In the genomic region with DNA sequence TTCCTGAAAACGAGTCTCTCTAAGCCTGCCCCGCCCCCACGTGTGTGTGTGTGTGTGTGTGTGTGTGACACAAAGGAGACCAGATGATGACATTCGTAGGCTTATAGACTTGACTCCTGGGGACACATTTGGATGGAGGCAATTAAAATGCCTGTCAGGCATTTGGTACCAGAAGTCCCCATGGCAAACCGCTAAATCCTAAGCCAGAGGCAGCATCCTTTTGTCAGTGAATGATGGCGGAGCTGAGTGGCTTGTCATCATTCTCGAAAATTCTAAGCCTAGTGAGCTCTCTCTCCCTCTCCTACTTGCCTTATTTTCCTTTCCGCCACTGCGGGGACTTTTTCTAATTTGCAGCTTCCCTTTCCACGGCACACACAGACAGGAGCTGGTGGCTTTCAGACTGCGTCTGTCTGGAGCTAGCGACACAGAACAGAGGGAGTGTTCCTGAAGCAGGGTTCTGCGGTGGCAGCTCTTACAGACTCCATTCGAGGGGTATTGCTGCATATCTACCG, we compare ENCODE assay signal across 9 mouse cellular contexts.
DNase-seq lines count a peak whose midpoint lies in the region; ATAC-seq lines count a peak whose summit lies in the region.
"Had no signal": no experiment of that assay in that cellular context is flagged by ENCODE, and none has a peak within 500 bp of the region (broad histone marks: within the 10 kb centered on the region; RNA-seq: fewer than 3 reads in every experiment).

No protein-coding gene starts in this region.

- H3K27me3 ChIP-seq in heart, embryonic 13.5 days (replicated peaks) = no peaks in the 10 kb centered on the region
- H3K27me3 ChIP-seq in heart, embryonic 10.5 days (ENCODE audit: insufficient read depth, poor library complexity, severe bottlenecking) = no peaks in the 10 kb centered on the region
- H3K27me3 ChIP-seq in embryonic facial prominence, embryonic 12.5 days = no peaks in the 10 kb centered on the region
- no peaks in the 10 kb centered on the region for H3K27me3 ChIP-seq in limb, embryonic 15.5 days

- H3K36me3 ChIP-seq in heart, embryonic 13.5 days = no peaks in the 10 kb centered on the region
- H3K36me3 ChIP-seq in heart, embryonic 10.5 days = no peaks in the 10 kb centered on the region
- no peaks in the 10 kb centered on the region for H3K36me3 ChIP-seq in embryonic facial prominence, embryonic 12.5 days
- no peaks in the 10 kb centered on the region for H3K36me3 ChIP-seq in limb, embryonic 15.5 days

- H3K4me3 ChIP-seq in heart, embryonic 13.5 days = no peak overlapping the region
- no peak overlapping the region for H3K4me3 ChIP-seq in heart, embryonic 10.5 days
- peak overlapping the region; percentile 19; the same call in 1 of the 2 replicates for H3K4me3 ChIP-seq in embryonic facial prominence, embryonic 12.5 days
- H3K4me3 ChIP-seq in limb, embryonic 15.5 days = peak overlapping the region; percentile 17; the same call in 1 of the 2 replicates
- H3K4me3 ChIP-seq: erythroblast, embryonic 14.5 days had no signal

- H3K9ac ChIP-seq in heart, embryonic 13.5 days = no peak overlapping the region
- H3K9ac ChIP-seq in embryonic facial prominence, embryonic 12.5 days = no peak overlapping the region
- H3K9ac ChIP-seq in limb, embryonic 15.5 days = no peak overlapping the region

- no peaks in the 10 kb centered on the region for H3K9me3 ChIP-seq in heart, embryonic 13.5 days
- no peaks in the 10 kb centered on the region for H3K9me3 ChIP-seq in heart, embryonic 10.5 days
- no peaks in the 10 kb centered on the region for H3K9me3 ChIP-seq in embryonic facial prominence, embryonic 12.5 days
- H3K9me3 ChIP-seq in limb, embryonic 15.5 days = no peaks in the 10 kb centered on the region

- H3K4me2 ChIP-seq in heart, embryonic 13.5 days = peak overlapping the region; percentile 41
- peak overlapping the region; percentile 40 for H3K4me2 ChIP-seq in embryonic facial prominence, embryonic 12.5 days (replicated peaks)
- peak overlapping the region; percentile 28 for H3K4me2 ChIP-seq in limb, embryonic 15.5 days

- DNase-seq in heart, embryonic 10.5 days (ENCODE audit: low spot score) = no peak
- peak; percentile 6 for DNase-seq in kidney, postnatal 14 days
- DNase-seq in right cerebral cortex, postnatal 4 days = peak; percentile 74
- no peak for DNase-seq in heart, adult 9 months (ENCODE audit: low spot score in 2 of 2)
- no peak for DNase-seq in spleen, postnatal 14 days (ENCODE audit: low spot score in 2 of 2)

- no peaks in the 10 kb centered on the region for H3K4me1 ChIP-seq in heart, embryonic 13.5 days
- no peaks in the 10 kb centered on the region for H3K4me1 ChIP-seq in heart, embryonic 10.5 days
- 0 out of 2 replicates have a peak, but pooled peaks cover 9% of the 10 kb centered on the region for H3K4me1 ChIP-seq in embryonic facial prominence, embryonic 12.5 days
- no peaks in the 10 kb centered on the region for H3K4me1 ChIP-seq in limb, embryonic 15.5 days

- ATAC-seq in heart, embryonic 13.5 days (ENCODE audit: extremely low read depth, insufficient number of reproducible peaks, low FRiP score, low TSS enrichment) = no peak
- ATAC-seq in embryonic facial prominence, embryonic 12.5 days (ENCODE audit: insufficient number of reproducible peaks, insufficient read depth, low FRiP score, low TSS enrichment) = no peak
- ATAC-seq in limb, embryonic 15.5 days (ENCODE audit: insufficient number of reproducible peaks, low FRiP score, low TSS enrichment, low read depth) = no peak

- WGBS in heart, embryonic 13.5 days = 57% methylated on average over 15 of the region's 15 CpGs
- 67% methylated on average over 15 of the region's 15 CpGs for WGBS in heart, embryonic 10.5 days
- WGBS in embryonic facial prominence, embryonic 12.5 days = 43% methylated on average over 15 of the region's 15 CpGs
- 41% methylated on average over 15 of the region's 15 CpGs for WGBS in limb, embryonic 15.5 days

- no peak overlapping the region for H3K27ac ChIP-seq in heart, embryonic 13.5 days (replicated peaks)
- no peak overlapping the region for H3K27ac ChIP-seq in heart, embryonic 10.5 days
- peak overlapping the region; percentile 54; the same call in 1 of the 2 replicates for H3K27ac ChIP-seq in embryonic facial prominence, embryonic 12.5 days
- H3K27ac ChIP-seq in limb, embryonic 15.5 days = no peak overlapping the region

Comparison
In these comparisons a context has a peak if more than half of its experiments do, and no peak if none do; other contexts are left out.
1. H3K4me3 ChIP-seq: peak in embryonic facial prominence, embryonic 12.5 days (single experiment) and limb, embryonic 15.5 days (single experiment); none in heart, embryonic 13.5 days (single experiment) and heart, embryonic 10.5 days (single experiment).
2. DNase-seq: peak in kidney, postnatal 14 days (single experiment) and right cerebral cortex, postnatal 4 days (single experiment); none in heart, embryonic 10.5 days (single experiment), heart, adult 9 months (0 of 2) and spleen, postnatal 14 days (0 of 2).
3. Peak in every context shown above with its lines, with median percentiles within 50 percentile points of each other: H3K4me2 ChIP-seq.